Mouse (Mus musculus): Measurements from ENCODE around the gene Gcgr.

DNA sequence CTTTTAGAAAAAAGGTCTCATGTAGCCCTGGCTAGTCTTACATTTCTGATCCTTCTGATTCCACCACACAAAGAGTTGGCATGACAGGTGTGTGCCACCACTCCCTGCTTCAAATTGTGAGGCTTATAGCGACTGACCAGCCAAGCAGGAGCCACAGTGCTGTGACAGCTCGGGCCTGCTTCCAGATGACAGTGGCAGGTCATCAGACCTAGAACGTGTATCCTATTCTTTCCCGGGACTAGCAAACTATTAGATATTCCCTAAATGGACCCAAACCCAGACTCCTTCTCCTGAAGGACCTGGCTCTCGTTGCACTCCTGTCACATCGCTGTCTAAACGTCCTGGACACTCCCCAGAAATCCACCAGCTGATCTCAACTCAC, 18.3 kb downstream of the Gcgr start:
- TF ChIP-seq CTCF (IDR thresholded peaks at IDR 0.05; ENCODE audit: control insufficient read depth, insufficient read depth, low read length), result no peak
- TF ChIP-seq POLR2A (IDR thresholded peaks at IDR 0.05; ENCODE audit: borderline replicate concordance, control insufficient read depth, low read depth, low read length), result no peak

Measured in bone marrow, adult 2 months (tissue).